Mouse (Mus musculus): Measurements from ENCODE around the gene Pdlim1.
A peak's percentile ranks its signal among the peaks of the same experiment; 100 is the strongest.

Pdlim1 gene

DNA sequence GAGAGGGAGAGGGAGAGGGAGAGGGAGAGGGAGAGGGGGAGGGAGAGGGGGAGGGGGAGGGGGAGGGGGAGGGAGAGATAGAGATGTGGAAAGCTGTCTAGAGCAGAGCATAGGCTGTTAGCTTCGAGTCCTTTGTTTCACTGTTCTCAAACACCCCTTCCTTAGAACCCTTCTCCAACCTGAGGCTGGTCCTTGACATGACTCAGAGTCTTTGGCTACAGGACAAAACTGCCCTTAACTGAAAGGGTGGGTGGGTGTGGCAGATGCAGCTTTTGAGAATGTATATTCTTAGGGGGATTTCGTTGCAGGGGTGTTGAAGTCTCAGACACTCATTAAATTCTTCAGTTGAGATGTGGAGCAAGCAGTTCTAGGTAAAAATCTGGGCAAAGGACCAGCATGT, 11.8 kb upstream of the Pdlim1 start:
- DNase-seq = no peak

DNA sequence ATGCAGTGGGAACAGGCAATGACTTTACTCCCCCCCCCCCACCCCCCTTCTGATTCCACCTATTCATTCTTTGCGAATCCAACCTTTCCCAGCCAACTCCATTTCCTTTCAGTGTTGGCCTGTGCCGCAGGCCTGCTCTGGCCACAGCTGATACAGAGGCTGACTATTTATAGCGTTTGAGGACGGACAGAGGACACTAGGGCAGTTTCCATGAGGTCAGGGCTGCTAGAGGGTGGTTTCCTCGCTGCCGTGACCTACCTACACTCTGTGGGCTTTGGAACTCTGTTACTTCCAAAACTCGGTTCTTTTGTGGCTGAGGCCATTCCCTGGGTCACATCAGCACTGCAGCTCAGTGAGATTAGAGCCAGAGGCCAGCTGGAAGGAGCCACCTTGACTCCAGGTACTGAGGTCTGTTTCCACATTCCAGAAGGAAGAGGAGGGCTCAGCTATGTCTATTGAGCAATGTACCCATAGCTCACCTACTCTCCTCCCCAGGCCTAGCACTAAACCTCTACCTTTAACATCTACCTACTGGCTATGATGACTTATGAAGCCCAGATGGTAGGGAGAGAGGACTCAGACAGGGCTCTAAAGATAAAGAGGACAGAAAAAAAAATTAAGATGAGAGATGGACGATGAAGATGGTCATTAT, 6.9 kb upstream of the Pdlim1 start:
- no peak for DNase-seq

DNA sequence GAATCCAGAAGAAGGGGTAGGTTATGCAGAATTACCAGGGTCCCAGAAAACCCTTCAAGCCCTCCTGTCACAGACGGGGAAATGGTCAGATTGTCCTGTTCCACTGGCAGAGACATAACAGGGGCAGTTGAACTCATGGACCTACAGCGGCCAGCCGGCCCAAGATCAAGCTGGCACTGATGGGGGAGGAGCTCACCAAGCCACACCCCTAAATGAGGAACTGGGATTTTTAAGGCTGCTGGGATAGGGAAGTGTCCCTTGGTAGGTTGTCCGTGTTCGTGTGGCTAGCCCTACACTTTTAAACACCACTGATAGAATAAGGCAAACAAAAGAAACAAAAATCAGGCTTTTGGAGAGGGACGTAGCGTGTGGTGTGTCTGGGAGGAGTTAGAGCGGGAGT, 5.9 kb upstream of the Pdlim1 start:
- DNase-seq = no peak

DNA sequence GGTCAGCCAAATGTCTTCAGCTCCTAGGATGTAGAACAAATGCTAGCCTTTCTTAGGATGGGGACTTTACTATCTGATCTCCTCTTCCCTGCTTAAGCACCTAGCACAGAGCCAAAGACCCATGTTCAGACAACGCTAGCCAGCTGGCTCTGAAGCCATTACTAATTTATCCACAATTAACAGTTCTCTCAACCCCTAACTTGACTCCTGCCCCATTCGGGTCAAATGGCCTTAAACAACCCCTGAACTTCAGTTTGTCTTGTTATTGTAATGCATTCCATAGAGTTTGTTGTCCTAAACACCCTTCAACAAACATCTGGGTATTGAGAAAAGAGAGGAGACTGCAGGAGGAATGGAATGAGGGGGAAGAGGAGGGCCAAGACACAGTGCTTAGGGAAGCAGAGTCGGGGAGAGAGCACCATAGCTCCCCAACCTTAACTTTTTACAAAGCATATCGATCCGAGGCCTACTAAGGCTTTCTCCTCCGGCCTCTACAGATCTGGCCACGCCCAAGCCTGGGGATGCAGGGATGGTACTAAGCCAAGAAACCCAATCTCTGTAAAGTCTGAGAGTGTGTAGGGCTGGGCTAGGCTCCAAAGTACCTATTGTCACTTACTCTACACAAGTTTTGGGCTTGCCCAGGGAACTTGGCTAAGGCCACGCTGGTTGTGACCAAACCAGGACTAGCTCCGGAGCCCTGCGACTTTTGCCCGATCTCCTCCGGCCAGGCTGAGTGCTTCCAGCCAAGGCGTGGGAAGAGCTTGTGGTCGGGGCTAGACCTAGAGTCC, 4.0 kb upstream of the Pdlim1 start:
- DNase-seq = peak; percentile 21

DNA sequence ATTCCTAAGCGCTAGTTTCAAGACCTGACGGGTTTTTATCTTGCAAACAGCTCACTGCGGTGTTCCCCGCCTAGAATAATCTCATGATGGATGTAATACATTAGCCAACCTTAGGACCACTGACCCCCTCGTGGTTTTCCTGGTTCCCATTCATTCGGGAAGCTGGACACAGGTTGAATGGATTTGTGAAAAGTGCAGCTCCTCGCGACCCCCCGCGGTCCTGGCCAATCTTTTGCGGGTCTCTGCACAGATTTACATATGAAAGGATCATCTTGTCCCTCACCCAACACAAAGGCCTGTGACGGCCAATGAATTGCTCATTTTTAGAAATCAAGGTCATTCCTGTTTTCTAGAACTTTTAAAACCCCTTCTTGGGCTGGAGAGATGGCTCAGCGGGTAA, 1.0 kb upstream of the Pdlim1 start:
- no peak for DNase-seq

DNA sequence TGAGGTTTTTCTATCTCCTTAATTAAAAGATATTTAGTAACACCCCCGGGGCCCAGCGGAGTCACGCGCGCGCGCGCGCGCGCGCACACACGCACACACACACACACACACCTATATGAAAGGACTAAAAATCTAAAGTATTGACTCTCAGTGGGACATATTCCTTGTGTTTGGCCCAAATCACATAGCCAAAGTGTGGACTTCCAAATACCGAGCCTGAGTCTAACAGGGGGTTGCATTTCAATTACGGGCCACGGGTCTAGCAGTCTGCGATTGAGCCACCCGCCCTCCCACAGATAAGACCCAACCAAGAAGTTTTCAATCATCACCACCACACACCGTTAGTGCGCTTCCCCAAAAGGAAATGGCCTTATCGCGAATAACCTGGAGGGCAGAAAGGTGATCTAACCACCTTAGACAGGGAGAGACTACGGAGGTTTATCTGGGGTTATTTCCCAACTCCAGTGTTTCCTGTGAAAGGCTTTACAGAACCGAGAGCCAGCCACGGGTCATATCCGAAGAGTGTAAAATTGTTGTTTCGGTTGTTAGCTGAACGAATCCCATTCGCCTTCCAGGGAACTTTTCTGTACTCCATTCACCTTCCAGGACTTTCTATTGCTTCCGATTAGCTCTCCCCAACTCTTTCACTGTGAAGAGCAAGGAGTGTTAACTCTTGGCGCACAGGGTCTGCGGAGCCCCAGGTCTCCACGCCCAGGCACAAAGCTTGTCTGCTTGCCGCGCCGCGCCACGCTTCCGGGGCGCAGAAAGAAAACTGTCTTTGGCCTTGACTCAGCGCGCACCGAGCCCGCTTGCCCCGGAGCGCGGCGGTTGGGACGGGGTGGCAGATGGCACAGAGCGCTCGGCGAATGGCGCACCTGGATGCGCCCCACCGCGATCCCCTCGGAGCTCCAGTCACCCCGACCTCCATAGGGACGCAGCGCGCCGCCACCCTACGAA, 1.0 kb downstream of the Pdlim1 start:
- DNase-seq = peak; percentile 52

DNA sequence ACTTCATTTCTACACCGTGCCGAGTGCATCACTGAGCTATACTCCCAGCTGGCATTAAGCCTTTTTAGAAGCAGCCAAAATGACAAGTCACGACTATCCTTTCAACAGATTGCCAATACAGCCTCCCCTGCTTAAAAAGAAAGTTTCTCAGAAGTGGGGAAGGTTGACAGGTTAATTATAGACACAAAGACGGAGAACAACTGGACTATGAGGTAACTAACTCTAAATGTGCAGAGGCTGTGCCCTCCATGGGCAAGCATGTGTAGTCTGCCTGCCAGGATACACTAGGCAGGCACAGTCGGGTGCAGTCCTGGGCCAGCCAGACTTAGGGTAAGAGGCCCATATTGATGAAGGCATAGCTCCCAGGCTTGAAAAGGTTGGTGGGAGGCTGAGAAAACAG, 2.1 kb downstream of the Pdlim1 start:
- no peak for DNase-seq

DNA sequence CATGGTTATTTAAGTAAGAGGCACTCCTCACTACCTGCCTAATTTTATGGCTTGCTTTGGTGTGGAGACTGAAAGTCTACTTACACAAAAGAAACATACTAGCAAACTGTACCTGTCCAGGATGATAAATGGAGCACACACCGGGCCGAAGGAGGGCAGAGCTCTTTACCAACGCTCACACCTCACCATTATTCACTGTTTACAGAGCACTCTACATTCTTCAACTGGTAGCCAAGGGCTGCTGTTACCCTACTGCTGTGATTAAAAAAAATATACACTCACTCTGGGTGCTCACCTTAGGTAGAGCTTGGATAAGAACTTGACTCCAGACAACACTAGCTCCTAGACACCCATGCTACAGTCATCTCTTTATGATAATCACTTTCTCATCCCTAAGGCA, 3.1 kb downstream of the Pdlim1 start:
- peak; percentile 51 for DNase-seq

DNA sequence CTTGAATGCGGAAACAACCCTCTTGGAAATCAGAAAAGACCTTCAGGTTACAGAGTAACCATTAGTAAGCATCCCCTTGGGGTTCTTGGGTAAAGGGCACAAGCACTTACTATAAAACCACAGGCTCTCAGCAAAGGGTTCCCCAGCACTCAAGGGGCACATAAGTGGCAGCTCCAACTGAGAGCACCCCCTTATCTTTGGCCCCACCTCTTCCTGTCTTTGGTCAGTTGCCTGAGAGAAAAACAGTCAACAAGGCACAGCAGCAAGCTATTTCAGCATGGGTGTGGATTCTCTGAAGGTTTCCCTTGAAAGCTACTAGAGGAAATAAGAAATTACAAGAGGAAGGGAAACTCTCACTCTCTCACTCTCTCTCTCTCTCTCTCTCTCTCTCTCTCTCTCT, 4.3 kb downstream of the Pdlim1 start:
- peak; percentile 92 for DNase-seq

DNA sequence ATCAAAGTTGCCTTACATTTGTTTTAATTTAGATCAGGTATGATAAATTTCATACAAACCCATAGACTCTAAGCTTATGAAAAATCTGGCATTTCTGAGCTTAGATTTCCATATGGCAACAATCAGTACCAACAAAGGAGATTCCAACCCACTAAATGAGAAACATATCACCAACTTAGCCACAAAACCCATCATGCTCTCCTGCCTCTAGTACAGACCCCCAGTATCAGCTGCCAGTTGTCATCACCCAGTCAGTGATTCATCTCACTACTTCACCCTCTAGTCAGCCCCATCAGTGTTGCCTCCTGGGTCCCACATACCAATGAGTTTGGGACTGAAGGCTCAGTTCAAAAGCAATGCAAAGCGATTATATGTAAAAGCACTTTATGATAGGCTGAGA, 12.2 kb downstream of the Pdlim1 start:
- DNase-seq = no peak

DNA sequence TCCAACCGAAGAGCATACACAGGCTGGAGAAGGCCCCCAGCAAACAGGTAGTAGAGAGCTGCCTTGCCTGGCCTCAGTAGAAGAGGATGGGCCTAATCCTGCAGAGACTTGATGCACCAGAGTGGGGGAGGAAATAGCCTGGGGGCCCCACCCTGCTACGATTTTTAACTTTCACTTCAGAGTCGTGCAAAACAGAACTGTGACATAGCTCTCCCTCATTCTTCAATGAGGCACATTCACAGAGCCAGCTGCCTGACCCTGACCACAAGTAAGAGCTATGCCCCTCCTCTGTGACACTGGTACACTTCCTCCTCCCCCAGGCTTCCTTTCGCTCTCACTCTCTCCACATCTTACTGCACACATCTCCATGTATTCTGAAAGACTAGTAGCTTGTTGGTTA, 14.2 kb downstream of the Pdlim1 start:
- peak; percentile 67 for DNase-seq

DNA sequence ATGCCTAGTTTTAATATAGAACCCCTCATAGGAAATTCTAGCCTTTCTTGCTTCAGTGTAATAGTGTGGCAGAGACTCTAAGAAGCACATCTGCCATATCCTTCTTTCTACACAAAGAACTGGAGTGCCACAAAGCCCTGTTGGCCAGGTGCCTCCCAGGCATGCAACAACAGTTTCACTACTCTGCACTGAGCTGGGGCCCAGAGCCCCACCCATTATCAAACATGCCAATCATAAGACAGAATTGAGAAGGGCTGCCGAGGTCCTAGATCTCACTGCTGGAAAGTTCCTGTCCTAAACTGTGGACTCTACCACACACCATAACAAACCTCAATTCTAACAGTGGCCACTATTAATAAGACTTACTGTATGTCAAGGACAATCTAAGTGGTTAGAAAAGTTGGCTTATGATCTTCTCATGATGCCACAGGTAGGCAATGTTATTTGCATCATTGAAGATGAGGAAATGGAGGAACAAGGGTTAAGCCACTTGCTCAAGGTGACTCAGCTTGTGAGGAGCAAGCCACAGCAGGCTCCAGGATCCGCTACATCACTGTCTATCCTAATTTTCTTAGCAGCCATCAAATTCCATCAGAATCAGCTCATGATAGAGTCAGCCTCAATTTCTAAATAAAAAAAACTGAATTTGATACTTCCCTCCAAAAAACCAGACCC, 15.1 kb downstream of the Pdlim1 start:
- peak; percentile 42 for DNase-seq

DNA sequence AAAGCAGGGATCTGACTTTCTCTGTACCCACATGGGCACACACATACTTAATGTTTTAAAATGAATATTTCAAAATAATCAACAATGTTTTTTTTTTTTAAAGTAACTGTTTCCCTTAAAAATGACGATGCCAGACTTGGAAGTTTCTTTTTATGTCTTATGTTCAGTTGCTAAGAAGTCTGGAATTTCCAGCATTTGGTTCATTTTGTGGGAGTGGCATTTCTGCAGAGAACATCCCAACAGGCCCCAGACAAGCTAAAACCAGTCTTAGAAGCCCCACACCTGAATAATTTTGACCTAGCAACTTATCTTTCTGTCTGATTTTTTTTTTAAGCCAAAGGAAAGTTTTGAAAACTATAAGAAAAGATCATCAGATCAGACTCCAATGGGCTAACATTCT, 16.1 kb downstream of the Pdlim1 start:
- no peak for DNase-seq

DNA sequence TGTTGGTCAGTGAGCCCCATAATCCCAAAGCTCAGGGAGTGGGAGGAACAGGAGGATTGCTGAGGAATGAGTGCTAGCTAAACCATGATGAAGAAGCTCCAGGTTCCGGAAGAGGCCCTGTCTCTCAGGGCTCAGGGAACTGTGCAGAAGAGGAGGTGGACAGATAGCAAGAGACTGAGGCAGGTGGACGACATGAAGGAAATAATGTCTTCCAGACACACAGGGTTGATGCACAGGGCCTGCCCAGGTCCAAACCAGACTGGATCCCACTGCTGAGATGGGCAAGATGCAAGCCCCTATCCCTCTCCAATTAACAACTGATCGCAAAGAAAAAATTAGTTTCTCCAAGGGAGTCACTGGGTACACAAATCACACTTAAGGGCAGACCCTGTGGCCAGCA, 16.9 kb downstream of the Pdlim1 start:
- no peak for DNase-seq

DNA sequence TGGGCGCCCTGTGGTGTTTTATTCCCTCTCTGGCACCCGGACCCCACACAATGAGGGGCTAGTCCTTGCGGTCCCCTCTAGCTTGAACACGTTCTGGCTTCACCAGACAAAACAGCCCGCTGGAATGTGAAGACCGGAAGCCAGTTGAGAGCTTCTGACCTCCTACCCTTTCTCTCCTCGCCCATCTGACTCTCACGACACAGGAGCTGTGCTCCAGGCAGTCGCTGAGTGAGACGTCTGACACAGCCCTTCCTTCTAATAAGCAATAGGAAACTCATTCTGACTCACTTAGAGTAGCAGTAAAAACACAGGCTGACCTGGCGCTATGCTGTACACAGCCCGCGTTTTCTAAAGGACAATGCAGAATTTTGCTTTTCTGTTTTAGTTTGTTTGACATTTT, 17.9 kb downstream of the Pdlim1 start:
- DNase-seq = peak; percentile 43

DNA sequence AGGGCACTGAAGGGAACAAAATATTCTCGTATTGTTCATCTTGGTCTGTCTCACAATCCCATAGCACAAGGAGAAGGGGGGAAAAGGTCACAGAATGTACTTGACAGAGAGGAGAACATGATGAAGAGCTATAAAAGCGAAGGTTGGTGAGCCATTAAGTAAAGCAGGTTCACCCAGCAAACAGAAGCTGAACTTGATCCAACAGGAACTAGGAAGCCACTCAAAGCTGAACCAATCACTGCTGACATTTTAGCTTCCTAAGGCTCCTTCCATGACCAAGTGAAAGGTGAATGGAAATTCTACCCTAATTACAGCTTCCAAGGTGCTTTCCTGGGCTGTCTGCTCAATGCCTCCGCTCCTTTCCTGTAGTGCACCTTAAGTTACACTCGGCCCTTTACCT, 20.5 kb downstream of the Pdlim1 start:
- DNase-seq = peak; percentile 51

DNA sequence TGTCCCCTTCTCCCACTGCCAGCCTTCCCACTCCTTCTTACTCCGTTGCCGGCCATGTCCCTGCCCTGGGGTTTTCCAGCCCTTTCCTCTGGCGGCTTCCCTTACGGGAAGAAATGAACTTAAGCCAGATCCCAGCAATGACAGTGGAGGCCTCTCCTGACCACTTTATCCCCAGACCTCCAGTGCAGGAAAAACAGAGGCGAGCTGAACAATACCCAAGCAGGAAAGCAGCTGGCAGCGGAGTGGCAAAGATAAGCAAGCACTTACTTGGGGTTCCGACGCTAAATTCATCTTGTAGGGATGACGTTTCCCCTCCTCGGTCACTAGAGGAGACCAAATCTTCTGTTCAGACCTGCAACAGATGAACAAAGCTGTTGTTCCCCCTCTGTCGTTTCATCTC, 22.3 kb downstream of the Pdlim1 start:
- peak; percentile 76 for DNase-seq

DNA sequence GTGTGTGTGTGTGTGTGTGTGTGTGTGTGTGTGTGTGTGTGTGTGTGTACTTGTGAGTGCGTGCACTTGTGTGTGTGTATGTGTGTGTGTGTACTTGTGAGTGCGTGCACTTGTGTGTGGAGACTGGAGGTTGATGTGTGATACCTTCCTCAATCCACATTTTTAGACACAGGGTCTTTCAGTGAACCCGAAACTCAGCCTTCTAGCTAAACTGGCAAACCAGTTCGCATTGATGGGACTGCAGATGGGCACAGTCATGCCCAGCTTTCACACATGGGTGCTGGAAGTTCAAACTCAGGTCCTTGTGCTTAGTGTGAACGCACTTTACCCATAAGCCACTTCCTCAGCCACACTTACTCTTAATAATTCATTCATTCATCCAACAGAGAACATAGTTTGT, 23.2 kb downstream of the Pdlim1 start:
- DNase-seq = no peak

DNA sequence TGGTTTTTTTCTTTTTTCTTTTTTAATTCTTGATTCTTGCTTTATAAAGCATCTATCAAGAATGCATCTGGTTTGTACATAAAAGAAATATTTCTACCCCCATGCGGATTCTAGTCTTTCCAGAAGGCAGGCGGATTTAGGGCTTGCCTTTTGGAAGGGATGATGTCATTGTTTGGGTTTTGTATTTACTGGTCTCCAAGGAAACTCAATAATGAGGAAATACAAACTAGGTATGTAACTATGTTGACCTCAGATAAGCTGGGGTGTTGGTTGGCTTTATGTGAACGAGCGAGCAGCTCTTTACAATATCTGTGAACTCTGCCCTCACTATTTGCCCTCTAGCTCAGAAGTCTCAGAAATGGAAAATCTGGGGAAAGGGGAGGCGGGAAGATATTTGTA, 24.4 kb downstream of the Pdlim1 start:
- DNase-seq = peak; percentile 67

DNA sequence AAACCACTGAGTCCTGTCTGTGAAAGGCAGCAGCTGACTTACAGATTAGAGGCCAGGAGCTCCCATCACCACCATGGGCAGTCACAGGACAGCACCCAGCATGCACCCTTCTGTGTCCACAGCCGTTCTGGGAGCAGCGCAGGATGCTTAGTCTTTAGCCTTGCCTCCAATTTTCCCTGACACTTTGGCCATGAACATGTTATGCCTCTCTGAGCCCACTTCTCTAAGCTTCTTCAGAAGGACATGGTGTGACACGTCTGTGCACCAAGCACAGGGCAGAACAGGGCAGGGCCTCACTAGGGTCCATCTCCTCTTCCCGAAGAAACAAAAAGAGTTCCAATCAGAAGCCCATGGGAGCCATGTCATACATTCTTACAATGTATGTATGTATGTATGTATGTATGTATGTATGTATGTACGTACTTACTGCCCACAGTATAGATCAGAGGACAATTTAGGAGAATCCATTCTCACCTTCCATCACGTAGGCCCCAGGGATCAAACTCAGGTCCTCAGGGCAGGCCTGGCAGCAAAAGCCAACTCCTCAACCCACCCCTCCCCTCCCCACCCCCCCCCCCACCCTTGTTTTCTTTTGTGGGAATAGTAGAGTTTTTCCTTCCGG, 24.9 kb downstream of the Pdlim1 start:
- no peak for DNase-seq

DNA sequence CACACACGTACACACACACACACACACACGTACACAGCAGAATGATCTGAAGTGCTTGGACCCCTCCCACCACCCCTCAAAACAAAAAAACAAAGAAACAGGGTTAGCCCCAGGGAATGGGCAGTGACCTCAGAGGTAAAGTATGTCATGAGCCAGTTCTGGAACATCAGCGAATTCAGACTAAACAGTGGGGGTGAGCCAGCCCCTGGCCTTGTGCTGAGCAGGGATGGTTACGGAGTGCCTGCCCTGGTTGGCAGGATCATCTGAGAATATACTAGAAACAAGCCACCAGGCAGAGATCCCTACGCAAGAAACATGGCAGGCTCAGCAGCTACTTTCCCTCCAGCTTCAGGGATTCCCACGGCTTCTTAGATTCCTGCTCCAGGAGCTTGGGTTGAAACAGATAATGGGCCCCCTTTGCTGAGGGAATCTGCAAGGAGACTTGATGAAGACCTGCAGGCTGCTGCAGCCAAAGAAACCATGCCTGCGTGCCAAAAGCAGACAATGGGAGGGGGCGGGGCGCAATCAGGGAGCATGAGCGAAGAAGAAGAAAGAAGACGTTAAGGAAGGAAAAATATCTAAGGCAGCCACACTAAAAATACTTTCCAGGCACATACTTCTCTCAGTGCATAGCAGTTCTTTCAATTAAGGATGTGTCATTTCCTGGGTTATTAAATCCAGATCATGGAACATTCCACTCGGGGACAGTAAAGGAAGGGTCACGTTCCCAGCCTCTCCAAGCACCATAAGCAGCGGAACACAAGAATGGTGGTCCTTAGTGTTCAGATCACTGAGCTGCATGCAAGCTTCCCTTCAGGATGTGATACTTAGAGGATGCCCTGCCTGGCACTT, 30.6 kb downstream of the Pdlim1 start:
- peak; percentile 52 for DNase-seq

DNA sequence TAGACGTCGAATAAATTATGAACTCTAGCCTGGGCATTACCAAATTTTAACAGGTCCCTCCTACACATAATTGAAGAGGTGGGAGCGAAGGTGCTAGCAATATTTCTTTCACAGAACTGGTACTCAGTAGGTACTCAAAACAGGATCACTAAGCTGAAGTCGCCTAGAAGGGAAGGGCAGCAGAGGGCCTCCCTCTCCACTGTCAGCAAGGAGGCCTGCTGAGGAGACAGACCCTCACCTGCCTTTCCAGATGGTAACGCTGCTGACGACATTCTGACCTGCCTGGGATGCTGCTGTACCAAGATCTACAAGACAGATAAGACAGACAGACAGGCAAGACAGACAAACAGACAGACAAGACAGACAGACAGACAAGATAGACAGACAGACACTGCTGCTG, 31.3 kb downstream of the Pdlim1 start:
- DNase-seq = no peak

Measured in lung, postnatal 36 days (tissue).